Mouse (Mus musculus) retina, postnatal 7 days (tissue): Measurements from ENCODE around the gene Gba2.
"Not testable (repeated sequence)": the region's sequence is repeated elsewhere in the genome, so short reads cannot be mapped to it uniquely, and the experiment has no call there.

Source experiments
- DNase-seq: peaks from one replicate; pipeline ENCODE4 v3.0.0-alpha.2; 2012; ENCODE audit warnings: low read depth, low spot score

Gba2 gene

DNA sequence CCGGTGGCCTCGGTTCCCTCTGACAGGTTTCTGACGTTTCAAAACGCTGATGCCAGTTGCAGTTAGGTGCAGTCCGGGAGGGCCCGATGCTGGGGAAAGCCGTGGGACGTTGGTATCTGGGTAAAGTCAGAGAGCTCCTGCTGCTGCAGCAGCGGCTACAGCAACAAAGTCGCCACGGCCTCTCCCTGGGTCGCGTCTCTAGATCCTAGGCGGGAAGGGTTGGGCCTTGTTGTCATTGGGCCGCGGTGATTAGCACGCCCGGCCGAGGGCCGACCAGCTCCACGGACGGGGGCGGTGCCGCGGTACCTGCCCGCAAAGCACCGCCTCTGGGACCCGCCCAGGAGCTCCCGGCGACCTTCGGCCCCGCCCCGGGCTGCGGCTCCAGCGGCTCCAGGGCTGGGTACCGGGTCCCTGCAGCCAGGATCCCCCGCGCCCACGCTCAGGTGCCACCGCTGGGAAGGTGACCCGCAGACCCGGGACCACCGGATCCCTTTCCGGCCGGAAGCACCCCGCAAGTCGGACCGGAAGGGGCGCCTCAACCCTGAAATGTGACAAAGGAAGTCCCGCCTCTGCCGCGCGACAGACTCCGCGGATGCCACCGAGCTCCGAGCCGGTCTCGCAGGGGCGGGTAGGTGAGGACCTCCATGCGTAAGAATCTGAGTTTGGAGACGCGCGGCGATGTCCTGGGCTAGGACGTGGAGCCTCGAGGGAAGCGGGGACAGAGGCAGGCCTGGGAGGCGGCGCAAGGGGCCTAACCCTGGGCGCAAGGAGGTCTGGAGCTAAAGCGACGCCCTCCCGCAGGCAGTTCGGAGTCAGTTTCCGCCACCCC, at the start of gene Gba2, which contains the start of gene Rgp1:
TSS of gene Gba2 (minus strand) at position 498 of the 829 bp plus-strand sequence.
TSS of gene Rgp1 (plus strand) at position 340 of the 829 bp plus-strand sequence.
- peak; percentile 75 for DNase-seq

GRCm38 (mm10) chr4:43620146-43620778, 41.6 kb upstream of the Gba2 start:
- no peak for DNase-seq

- no peak for DNase-seq
Observed at GRCm38 (mm10) chr4:43613060-43613730, 34.5 kb upstream of the Gba2 start.

- DNase-seq: no peak
Observed at GRCm38 (mm10) chr4:43612534-43612933, 33.9 kb upstream of the Gba2 start.

GRCm38 (mm10) chr4:43604751-43605685, 26.3 kb upstream of the Gba2 start:
- DNase-seq: no peak

- DNase-seq: no peak
Observed at GRCm38 (mm10) chr4:43604099-43604498, 25.4 kb upstream of the Gba2 start.

DNA sequence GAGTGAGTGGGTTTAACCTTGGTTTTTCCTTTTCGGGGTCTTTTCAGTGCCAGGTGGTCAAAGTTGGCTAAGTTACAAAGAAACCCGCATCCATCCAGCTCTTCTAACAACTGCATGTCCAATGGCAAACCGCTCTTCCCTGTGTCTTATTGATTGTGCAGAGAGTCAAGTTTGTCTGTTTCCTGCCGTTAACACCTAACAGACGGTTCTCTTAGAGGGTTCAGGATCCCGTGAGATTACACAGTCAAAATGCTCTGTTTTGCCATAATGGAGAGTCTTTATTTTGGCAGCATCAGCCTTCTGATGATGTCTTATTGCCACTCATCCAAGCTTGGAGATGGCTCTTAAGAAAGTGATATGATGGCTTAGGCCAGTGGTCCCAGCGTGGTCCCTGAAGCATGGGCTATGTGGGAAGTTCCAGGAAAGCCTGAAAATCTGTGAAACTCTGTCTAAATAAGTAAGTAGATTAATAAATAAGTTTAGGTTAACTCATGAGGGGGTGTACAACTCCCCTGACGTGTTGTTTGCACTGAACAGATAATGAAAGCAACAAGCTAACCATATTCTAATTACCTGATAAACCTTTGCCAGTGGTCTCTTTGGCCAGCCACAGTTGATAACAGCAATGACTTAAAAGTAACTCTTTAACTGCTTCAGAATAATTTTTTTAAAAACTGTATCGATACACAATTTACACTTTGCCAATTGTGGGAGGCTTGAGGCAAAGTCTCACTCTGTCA, 21.7 kb upstream of the Gba2 start:
- DNase-seq: no peak

DNA sequence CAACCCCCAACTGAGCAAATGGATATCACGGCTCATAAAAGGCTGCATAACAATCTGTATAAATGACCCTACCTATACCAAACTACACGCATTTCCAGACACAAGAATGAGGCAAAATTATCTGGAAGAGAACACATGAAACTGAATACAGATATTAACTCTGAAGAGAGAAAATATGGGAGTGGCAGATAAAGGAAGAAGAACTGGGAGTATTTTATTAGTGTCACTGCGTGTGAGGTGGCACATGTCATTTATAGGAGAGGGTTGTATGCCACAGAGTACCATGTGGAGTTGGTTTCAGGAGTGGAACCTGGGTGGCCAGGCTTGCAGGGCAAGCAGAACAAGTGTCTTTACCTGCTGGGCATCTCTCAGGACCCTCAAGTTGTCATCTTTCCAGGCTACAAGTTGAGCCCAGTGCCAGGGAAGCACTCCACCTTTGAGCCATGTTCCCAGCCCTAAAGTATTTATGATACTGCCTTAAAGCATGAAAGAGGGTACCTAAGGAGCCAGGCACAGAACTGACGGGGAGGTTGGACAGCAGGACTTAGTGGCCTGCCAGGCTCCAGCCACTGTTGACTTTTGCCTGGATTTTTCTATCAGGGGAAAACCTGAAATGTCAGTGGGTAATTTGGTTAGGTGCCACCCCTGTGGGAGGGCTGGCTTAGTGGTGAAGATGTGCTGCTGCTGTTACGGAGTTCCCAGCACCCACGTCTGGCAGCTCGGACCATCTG, 20.1 kb upstream of the Gba2 start:
- no peak for DNase-seq

- DNase-seq: no peak
Observed at GRCm38 (mm10) chr4:43598200-43598599, 19.5 kb upstream of the Gba2 start.

GRCm38 (mm10) chr4:43596597-43596996, 17.9 kb upstream of the Gba2 start:
- DNase-seq: not testable (repeated sequence)

DNA sequence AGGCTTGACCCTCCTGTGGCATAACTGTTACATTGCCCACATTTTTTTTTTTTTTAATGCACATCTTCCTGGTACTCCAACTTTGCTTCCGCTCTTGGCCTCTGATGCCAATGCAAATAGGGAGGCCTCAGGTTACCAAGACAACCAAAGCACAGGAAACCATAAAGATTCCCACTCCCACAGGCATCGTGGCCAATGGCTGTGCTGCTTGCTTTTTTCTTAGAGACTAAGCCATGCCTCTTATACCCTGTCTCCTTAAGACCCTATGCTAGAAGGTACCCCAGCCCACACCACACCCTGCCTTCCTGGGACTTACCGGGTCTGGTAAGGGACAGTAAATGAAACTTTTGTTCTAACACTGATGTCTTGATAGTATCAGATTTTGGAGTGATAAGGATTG, 14.8 kb upstream of the Gba2 start:
- DNase-seq: no peak

- DNase-seq: no peak
Observed at GRCm38 (mm10) chr4:43591961-43592360, 13.3 kb upstream of the Gba2 start.

- no peak for DNase-seq
Observed at GRCm38 (mm10) chr4:43591543-43591942, 12.9 kb upstream of the Gba2 start.

- no peak for DNase-seq
Observed at GRCm38 (mm10) chr4:43587681-43588080, 9.0 kb upstream of the Gba2 start.

GRCm38 (mm10) chr4:43586411-43586810, 7.7 kb upstream of the Gba2 start:
- no peak for DNase-seq

GRCm38 (mm10) chr4:43585682-43586081, 7.0 kb upstream of the Gba2 start:
- DNase-seq: no peak

- DNase-seq: no peak
Observed at GRCm38 (mm10) chr4:43584444-43585416, 6.1 kb upstream of the Gba2 start, which contains the start of gene Msmp. TSS of gene Msmp (minus strand) at chr4:43584494.

GRCm38 (mm10) chr4:43583421-43583820, 4.7 kb upstream of the Gba2 start:
- DNase-seq: no peak

- no peak for DNase-seq
Observed at GRCm38 (mm10) chr4:43582241-43582640, 3.6 kb upstream of the Gba2 start.
